Mouse (Mus musculus): Measurements from ENCODE around the gene Atxn1. TPM values are rescaled to one million over a fixed set of nuclear protein-coding genes. Genes with fewer than 3 reads are reported as not detected.

The Atxn1 gene
- total and polyA plus RNA-seq, 3 experiments: 8.0 to 13.1 (median 9.7) TPM

DNA sequence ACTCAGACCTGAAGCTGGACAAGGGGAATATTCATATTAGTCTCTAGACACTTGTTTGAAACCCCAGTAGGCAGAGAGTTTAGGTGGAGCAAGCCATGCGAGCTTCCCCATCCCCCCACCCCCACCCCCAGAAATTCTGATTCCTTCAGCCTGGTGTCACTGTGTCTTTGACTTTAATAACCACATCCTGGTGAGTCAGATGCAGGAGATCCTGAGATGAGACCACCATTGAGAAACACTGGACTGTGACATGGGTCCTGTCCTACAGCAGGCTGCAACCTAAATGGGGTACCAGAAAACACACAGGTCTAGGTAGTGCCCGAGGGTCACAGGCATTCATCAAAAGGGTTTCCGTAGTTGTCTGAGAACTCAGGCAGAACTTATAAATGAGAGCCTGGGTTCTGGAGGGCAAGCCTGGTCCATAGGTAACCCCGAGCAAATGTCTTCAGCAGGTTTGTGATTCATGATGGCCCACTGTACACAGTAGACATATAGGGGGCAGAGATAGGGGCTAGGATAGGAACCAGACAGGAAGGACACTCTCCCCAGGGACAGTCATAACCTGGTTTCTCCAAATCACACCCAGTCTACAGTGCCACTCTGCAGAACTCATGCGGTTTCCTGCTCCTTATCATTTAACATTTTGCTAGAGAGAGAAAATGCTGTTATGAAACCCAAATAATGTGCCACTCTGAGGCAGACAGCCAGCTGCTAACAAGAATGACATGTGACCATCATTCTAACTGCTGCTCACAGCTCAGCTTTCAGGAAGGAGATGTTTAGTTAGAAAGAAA is 114.4 kb downstream of the Atxn1 start:
- H3K9ac ChIP-seq (ENCODE audit: insufficient read depth, low read depth): 0 out of 2 replicates have a peak overlapping the region, but pooled peaks have one; percentile 15
- dilution Hi-C loops (cut with MboI; ENCODE audit: extremely low pct_ligation_motif_present, extremely low pct_unique_long_range_greater_than_20kb, low sequenced_read_pairs): no loop called here
- peak overlapping the region; percentile 50 for H3K27ac ChIP-seq (ENCODE audit: insufficient read depth, low read depth)

DNA sequence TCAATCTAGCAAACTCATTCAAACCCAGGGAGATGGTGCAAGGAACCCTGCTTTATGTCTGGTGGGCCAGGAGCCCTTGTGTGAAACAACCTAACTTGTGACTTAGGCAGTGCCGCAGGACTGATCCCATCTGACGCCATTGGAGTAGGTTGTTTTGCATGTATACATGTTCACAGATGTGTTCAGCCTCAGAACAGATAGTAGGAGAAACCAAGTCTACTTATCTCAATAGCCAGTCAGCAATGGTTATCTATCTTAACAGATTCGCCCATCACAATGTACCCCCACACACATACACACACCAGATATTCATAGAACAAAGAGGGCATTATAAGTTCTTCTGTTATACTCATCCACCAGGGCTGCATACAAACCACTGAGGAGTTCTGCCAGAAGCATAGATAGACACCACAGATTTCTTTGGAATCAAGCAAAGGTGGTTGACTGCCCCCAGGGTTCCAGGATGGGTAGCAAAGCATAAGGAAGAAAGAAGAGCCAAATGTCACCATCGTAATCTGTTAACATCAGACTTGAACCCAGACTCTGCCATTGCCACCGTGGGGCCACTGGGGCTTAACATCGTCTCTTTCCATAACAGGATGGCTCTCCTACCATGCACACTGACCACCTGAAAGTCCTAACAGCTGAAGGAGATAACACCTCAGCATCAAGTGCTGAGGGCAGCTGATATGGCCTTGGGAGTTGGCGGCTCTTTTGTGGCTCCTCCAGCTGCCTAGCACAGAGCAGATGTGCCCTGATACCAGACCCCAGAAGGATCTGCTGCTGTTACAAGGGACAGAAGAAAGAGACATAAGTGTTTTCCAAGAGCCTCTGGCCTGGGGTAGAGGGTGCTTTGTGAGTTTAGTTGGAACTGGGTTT is 115.4 kb downstream of the Atxn1 start:
- DNase-seq (ENCODE audit: extremely low read depth): no peak
- Histone ChIP-seq H3K4me1 (ENCODE audit: control insufficient read depth in 1 of 2, insufficient read depth in 2 of 2) (peaks cover 21 to 69% of the 10 kb centered on the region in 2 experiments; a peak in 3 of 4 replicates), H3K27ac (ENCODE audit: insufficient read depth, low read depth) (no peak overlapping the region)

More for the DNA sequence above, 114.4 kb downstream of the Atxn1 start:
- Histone ChIP-seq H3K36me3 (replicated peaks in 1 of 2; ENCODE audit: control insufficient read depth in 1 of 2, insufficient read depth in 1 of 2, low read length in 1 of 2) (peaks cover 22 to 53% of the 10 kb centered on the region in 2 experiments), H3K9me3 (replicated peaks; ENCODE audit: low read length) (no peaks in the 10 kb centered on the region), H3K4me3 (replicated peaks in 1 of 3; ENCODE audit: low read depth in 2 of 3, low read length in 2 of 3, poor library complexity in 1 of 3) (no peak overlapping the region), H3K79me2 (replicated peaks; ENCODE audit: control insufficient read depth, extremely low read depth, insufficient read depth, poor library complexity, severe bottlenecking) (peaks cover 48% of the 10 kb centered on the region), H3K4me1 (ENCODE audit: control insufficient read depth in 1 of 2, insufficient read depth in 2 of 2) (peaks cover 26 to 76% of the 10 kb centered on the region in 2 experiments), H3K4me2 (ENCODE audit: insufficient read depth, low read depth, poor library complexity, severe bottlenecking) (no peak overlapping the region; the same call in 1 of the 2 replicates), H3K27me3 (replicated peaks) (no peaks in the 10 kb centered on the region)
- peak; percentile 26; the same call in 1 of the 2 replicates for TF ChIP-seq EP300 (IDR thresholded peaks at IDR 0.05; ENCODE audit: low read length)
- no peak for TF ChIP-seq ELF1 (IDR thresholded peaks at IDR 0.05; ENCODE audit: low read depth, low read length)
- TF ChIP-seq BHLHE40 (IDR thresholded peaks at IDR 0.05; ENCODE audit: low read depth, low read length): peak; percentile 25; the same call in 1 of the 2 replicates
- in situ Hi-C loops (cut with MboI; ENCODE audit: low pct_ligation_motif_present, low pct_unique_long_range_greater_than_20kb, low sequenced_read_pairs): no loop called here
- peak; percentile 71 for DNase-seq (ENCODE audit: extremely low read depth)

More for the DNA sequence above, 115.4 kb downstream of the Atxn1 start:
- peaks cover 22 to 63% of the 10 kb centered on the region in 2 experiments for H3K36me3 ChIP-seq (replicated peaks in 1 of 2; ENCODE audit: control insufficient read depth in 1 of 2, insufficient read depth in 1 of 2, low read length in 1 of 2)
- no peak for TF ChIP-seq ELF1 (IDR thresholded peaks at IDR 0.05; ENCODE audit: low read depth, low read length)
- TF ChIP-seq MAFK (IDR thresholded peaks at IDR 0.05; ENCODE audit: insufficient replicate concordance, low read length): no peak
- no peak for TF ChIP-seq JUND (conservative IDR thresholded peaks at IDR 0.05; ENCODE audit: low read depth, low read length)
- TF ChIP-seq RAD21 (IDR thresholded peaks at IDR 0.05; ENCODE audit: low read depth, low read length): no peak
- TF ChIP-seq GABPA (IDR thresholded peaks at IDR 0.05; ENCODE audit: insufficient replicate concordance, low read depth, low read length): no peak
- no peak for TF ChIP-seq ETS1 (conservative IDR thresholded peaks at IDR 0.05; ENCODE audit: low read depth, low read length)
- no peak for TF ChIP-seq NRF1 (IDR thresholded peaks at IDR 0.05; ENCODE audit: low read depth, low read length)
- TF ChIP-seq POLR2AphosphoS2 (IDR thresholded peaks at IDR 0.05; ENCODE audit: low read depth, low read length): no peak
- TF ChIP-seq TBP (conservative IDR thresholded peaks at IDR 0.05; ENCODE audit: low read depth, low read length): no peak
- no peak for TF ChIP-seq NELFE (IDR thresholded peaks at IDR 0.05; ENCODE audit: low read depth, low read length)
- TF ChIP-seq KAT2A (IDR thresholded peaks at IDR 0.05; ENCODE audit: insufficient replicate concordance, low read length): no peak
- no peak for TF ChIP-seq IRF4 (IDR thresholded peaks at IDR 0.05; ENCODE audit: low read depth, low read length)
- TF ChIP-seq MAZ (IDR thresholded peaks at IDR 0.05; ENCODE audit: low read depth, low read length): no peak
- peaks cover 44% of the 10 kb centered on the region for H3K79me2 ChIP-seq (replicated peaks; ENCODE audit: control insufficient read depth, extremely low read depth, insufficient read depth, poor library complexity, severe bottlenecking)
- in situ Hi-C loops (cut with MboI; ENCODE audit: low pct_ligation_motif_present, low pct_unique_long_range_greater_than_20kb, low sequenced_read_pairs) (no loop called here), dilution Hi-C loops (cut with MboI; ENCODE audit: extremely low pct_ligation_motif_present, extremely low pct_unique_long_range_greater_than_20kb, low sequenced_read_pairs) (no loop called here)
- no peak overlapping the region for H3K4me3 ChIP-seq (replicated peaks in 1 of 3; ENCODE audit: low read depth in 2 of 3, low read length in 2 of 3, poor library complexity in 1 of 3)
- H3K27me3 ChIP-seq (replicated peaks): no peaks in the 10 kb centered on the region
- no peak overlapping the region for H3K4me2 ChIP-seq (ENCODE audit: insufficient read depth, low read depth, poor library complexity, severe bottlenecking)
- no peaks in the 10 kb centered on the region for H3K9me3 ChIP-seq (replicated peaks; ENCODE audit: low read length)
- no peak overlapping the region for H3K9ac ChIP-seq (ENCODE audit: insufficient read depth, low read depth)
